Mouse (Mus musculus) gastrocnemius, adult 2 months (tissue): ENCODE data around the gene P2rx3. TPM values are rescaled to one million over a fixed set of nuclear protein-coding genes. Genes with fewer than 3 reads are reported as not detected.
A peak's percentile ranks its signal among the peaks of the same experiment; 100 is the strongest.

Experiments
- DNase-seq: peaks from one replicate; pipeline ENCODE4 v3.0.0; 2022
- H3K27ac ChIP-seq: fragments of 200-600 bp; 2 replicates; pipeline ENCODE4 v1.8.1; 2022; ENCODE audit warnings: mild to moderate bottlenecking
- H3K4me3 ChIP-seq: fragments of 200-600 bp; 2 replicates; pipeline ENCODE4 v1.8.1; 2022; ENCODE audit warnings: mild to moderate bottlenecking, moderate library complexity
- CTCF ChIP-seq: fragments of 200-600 bp; IDR thresholded peaks from 2 replicates; pipeline ENCODE4 v1.8.1; 2022; ENCODE audit warnings: antibody characterized with exemption, mild to moderate bottlenecking, moderate library complexity
- intact Hi-C: fragments of 180-260 bp; cut with DNase I; formaldehyde crosslinking; loops from one replicate; pipeline ENCODE4 v1.15.1; 2025
- total RNA-seq, 2 experiments: library from RNA; stranded (reverse); gene quantifications; 2 replicates each; pipeline ENCODE4 v1.2.3; 2021

Gene P2rx3
- total RNA-seq, 2 experiments from 2014 or later, result 0.36 to 0.59 TPM

DNA sequence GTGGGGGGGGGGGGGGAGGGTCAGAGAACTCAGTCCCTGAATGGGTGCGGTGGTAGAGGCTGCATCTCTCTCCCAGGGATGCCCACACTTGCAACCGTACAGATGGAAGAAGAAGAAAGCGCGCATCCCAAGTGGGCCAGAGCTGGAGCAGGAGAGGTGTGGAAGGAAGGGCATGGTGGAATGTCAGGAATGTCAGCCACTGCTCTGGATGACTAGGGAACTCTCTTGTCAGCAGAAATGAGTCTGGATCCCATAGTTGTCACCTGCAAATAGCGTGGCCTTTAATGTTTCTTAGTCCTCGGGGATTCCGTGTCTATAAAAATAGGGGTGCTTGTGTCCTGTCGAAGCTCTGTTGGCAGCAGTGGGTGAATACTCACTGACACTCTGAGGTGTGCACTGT lies 34.7 kb downstream of the P2rx3 start:
- no peak for DNase-seq
- TF ChIP-seq CTCF, result no peak
- intact Hi-C loops, result no loop called here
- Histone ChIP-seq H3K4me3 (no peak overlapping the region), H3K27ac (no peak overlapping the region)

DNA sequence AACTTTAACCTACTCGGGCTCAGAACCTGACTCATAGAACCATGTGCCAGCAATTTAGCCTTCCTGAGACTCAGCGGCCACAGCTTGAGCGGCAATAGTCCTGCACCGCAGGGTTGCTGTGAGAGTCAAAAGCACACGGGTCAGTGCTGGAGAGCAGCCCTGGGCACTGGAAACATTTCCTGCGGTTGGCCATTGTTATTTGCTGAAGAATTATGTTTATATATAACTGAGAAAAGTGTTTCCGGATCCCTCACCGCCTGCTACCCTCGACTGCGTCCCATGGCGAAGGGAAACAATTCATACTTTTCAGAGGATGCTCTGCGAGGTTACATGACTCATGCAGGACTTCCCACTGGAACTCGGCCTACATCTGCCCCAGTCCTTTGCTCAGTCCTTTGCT lies 35.8 kb downstream of the P2rx3 start:
- no peak for DNase-seq
- Histone ChIP-seq H3K4me3 (no peak overlapping the region), H3K27ac (peak overlapping the region; percentile 64)
- intact Hi-C loops, result no loop called here
- no peak for TF ChIP-seq CTCF

DNA sequence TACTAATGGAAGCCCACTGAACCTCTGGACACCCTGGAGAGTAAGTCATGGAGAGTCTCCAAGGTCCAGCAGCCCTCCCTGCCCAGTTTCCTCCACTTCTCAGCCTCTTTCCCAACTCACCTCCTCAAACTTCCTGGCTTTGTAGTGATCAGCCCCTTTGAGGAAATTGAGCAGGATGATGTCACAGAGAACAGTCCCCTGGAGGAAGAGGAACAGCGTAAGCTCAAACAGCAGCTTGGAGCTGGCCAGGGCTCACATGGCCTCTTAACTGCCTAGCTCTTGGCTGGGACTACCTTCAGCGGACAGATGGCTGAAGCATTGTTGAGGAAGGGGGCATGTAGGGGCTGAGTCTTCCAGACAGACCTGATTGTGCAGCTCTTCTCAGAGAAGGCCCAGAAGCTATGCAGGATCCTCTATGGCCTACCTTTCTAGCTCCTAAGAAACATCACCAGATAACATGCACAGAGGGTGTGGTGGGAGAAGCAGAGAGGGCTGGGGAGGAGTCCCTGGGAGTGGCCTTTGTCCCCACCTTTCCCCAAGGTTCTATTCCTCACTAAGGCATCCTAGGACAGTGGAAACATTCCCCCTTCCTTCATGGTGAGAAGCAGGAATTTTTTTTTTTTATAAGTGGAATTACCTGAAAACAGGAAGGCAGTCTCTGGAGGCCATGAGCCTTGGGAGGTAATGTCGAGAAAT lies 37.6 kb downstream of the P2rx3 start:
- no peak for TF ChIP-seq CTCF
- DNase-seq, result no peak
- Histone ChIP-seq H3K4me3 (no peak overlapping the region), H3K27ac (peak overlapping the region; percentile 61)
- intact Hi-C loops, result no loop called here

DNA sequence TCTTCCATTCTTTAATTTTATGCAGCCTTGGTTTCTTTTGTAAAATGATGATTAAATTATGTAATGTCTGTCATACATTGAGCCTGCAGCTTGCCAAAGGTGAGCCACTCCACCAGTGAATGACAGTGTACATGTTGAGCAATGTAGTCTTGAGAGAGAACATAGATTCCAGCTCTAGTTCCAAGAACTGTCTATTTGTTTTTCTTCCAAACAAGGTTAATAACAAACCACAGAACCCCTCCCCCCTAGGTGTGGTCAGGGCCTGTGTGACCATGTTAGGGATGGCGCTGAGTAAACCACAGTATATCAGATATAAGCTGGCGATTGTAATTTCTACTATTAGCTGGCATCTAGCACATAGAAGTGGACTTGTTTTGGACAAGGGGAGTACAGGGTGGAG lies 40.9 kb downstream of the P2rx3 start:
- intact Hi-C loops, result no loop called here
- Histone ChIP-seq H3K27ac (no peak overlapping the region), H3K4me3 (no peak overlapping the region)
- TF ChIP-seq CTCF, result no peak
- no peak for DNase-seq

DNA sequence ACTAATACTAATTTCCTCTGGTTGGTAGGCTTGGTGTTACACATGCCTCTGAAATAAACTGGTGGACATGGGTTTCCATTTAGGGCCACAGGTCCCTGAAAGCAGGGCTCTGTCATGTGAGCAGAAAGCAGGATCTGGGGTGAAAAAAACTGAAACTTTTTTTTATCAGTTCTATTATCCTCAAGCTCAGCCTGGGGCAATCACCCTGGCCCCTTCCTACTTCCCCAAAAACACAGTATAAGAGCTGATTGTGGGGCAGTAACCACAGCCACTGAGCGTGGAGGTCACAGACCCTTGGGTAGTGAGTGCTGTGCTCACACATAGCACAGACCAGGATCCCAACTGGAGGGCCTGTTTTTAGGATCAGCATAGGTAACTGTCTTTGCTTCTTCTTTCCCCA lies 49.3 kb downstream of the P2rx3 start, which contains the start of gene Prg3:
Gene Prg3 (plus strand): TSS at position 286 of the 400 bp plus-strand sequence.
- no peak for TF ChIP-seq CTCF
- Histone ChIP-seq H3K4me3 (no peak within 1 kb of the TSS), H3K27ac (no peak within 1 kb of the TSS)
- DNase-seq, result no peak
- intact Hi-C loops, result no loop called here

DNA sequence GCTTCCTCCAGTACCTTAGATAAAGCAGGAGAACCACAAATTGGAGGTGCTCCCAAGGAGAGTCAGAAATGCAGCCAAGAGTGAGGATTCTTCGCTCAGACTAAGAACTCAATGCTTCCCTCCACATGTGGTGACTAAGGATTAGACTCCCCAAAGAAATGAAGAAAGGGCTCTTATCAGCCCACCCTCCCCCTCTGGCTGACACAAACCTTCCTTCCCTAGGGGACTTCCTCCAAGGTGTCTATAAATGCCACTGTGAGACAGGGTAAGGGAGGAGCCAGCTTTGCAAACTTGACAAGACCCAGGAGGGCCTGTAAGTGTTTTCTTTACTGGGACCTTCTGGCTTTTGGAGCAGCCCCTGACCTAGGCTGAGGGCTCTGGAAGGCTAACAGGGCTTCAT lies 57.1 kb downstream of the P2rx3 start, which contains the start of gene Prg2:
Gene Prg2 (plus strand): TSS at position 274 of the 400 bp plus-strand sequence.
- intact Hi-C loops, result no loop called here
- H3K27ac ChIP-seq, result no peak within 1 kb of the TSS
- no peak for TF ChIP-seq CTCF
- H3K4me3 ChIP-seq, result no peak within 1 kb of the TSS
- no peak for DNase-seq

DNA sequence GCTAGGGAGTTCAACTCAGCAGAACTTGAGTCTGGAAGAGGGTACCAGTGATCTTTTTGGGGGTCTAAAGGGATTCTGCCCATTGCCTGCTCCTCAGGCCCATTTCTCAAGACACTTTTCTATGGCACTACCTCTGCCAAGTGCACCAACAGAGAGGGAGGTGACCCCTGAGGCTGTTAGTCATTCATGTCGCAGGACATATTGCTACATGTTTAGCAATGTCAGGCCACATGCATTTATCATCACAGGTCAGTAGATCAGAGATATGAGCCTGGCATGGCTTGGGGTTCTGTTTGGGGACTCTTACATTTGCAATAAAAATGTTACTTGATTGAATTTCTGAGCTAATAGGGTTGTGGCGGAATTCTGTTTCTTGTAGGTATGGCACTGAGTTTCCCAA lies 61.7 kb downstream of the P2rx3 start:
- DNase-seq, result no peak
- Histone ChIP-seq H3K4me3 (no peak overlapping the region), H3K27ac (no peak overlapping the region)
- intact Hi-C loops, result no loop called here
- TF ChIP-seq CTCF, result no peak

GRCm38 (mm10) chr2:84967318-84967991 lies 69.8 kb downstream of the P2rx3 start:
- no peak overlapping the region for H3K27ac ChIP-seq
- intact Hi-C loops, result no loop called here
- no peak overlapping the region for H3K4me3 ChIP-seq
- no peak for TF ChIP-seq CTCF
- no peak for DNase-seq

- intact Hi-C loops, result no loop called here
Observed at GRCm38 (mm10) chr2:84964111-84964801, 73.0 kb downstream of the P2rx3 start.

GRCm38 (mm10) chr2:84962906-84963507 lies 74.3 kb downstream of the P2rx3 start:
- intact Hi-C loops, result no loop called here
- H3K27ac ChIP-seq, result no peak overlapping the region
- no peak for DNase-seq
- no peak for TF ChIP-seq CTCF
- H3K4me3 ChIP-seq, result no peak overlapping the region

More at GRCm38 (mm10) chr2:84964111-84964801, 73.0 kb downstream of the P2rx3 start:
- Histone ChIP-seq H3K4me3 (no peak overlapping the region), H3K27ac (no peak overlapping the region)
- no peak for TF ChIP-seq CTCF
- no peak for DNase-seq

GRCm38 (mm10) chr2:84961901-84962300 lies 75.4 kb downstream of the P2rx3 start:
- Histone ChIP-seq H3K27ac (peak overlapping the region; percentile 63; the same call in 1 of the 2 replicates), H3K4me3 (no peak overlapping the region)
- intact Hi-C loops, result no loop called here
- DNase-seq, result no peak
- TF ChIP-seq CTCF, result no peak

DNA sequence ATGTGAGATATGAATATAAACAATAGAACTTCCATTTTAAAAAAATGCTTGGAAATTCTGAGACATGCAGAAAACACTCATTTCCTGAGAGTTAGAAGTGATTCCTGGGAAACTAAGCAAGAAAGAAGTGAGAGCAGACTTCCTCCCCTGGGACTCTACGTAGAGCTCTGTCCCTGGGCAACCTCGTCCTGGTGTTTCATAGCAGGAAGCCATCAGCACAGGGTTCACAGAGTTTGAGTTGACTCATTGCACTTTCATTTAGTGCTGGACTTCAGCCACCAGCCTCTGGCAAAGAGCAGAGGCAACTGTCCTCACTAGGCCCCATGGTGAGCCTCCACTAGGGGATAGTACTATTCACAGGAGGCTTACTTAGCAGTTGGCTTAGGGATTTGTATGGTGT lies 76.0 kb downstream of the P2rx3 start:
- H3K27ac ChIP-seq, result peak overlapping the region; percentile 63
- peak; percentile 77 for DNase-seq
- intact Hi-C loops, result no loop called here
- TF ChIP-seq CTCF, result peak; percentile 20; the same call in 1 of the 2 replicates
- H3K4me3 ChIP-seq, result no peak overlapping the region
